Mouse (Mus musculus): Measurements from ENCODE around the gene Zfp511. TPM values are rescaled to one million over a fixed set of nuclear protein-coding genes. Genes with fewer than 3 reads are reported as not detected.

The Zfp511 gene
- polyA plus RNA-seq, 1 experiment from 2014 or later = 41.4 TPM

- Histone ChIP-seq H3K9me3 (no peaks in the 10 kb centered on the region), H3K4me2 (no peak overlapping the region), H3K9ac (replicated peaks) (no peak overlapping the region), H3K4me3 (replicated peaks) (no peak overlapping the region), H3K4me1 (replicated peaks) (no peaks in the 10 kb centered on the region), H3K27me3 (no peaks in the 10 kb centered on the region), H3K36me3 (peaks cover 80% of the 10 kb centered on the region), H3K27ac (no peak overlapping the region)
- ATAC-seq (ENCODE audit: insufficient number of reproducible peaks, insufficient read depth, low FRiP score, low TSS enrichment, low read depth) = no peak
- 90% methylated on average over 9 of the region's 9 CpGs for WGBS
These were observed 29.2 kb upstream of the Zfp511 start for GRCm38 (mm10) chr7:140006861-140007611.

DNA sequence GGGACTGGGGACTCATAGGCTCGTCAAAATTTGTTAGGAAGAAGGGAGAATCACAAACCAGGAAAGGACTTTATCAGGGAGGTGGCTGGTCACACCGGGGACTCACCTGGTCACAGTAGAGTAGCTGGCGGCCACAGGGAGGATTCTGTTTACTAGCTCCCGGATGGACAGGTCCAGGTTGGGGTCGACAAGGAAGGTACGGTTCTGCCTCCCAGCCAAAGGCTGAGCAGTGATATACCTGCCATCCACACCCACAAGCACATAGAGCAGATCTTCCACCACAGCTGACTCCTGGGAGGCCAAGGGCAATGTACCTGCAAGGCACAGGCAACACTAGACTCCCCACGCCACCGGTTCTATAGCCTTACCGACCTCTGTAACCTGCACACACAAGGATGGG, 28.4 kb upstream of the Zfp511 start:
- WGBS = 95% methylated on average over 9 of the region's 9 CpGs
- H3K27ac ChIP-seq = no peak overlapping the region
- no peak overlapping the region for H3K9ac ChIP-seq (replicated peaks)
- H3K4me1 ChIP-seq (replicated peaks) = no peaks in the 10 kb centered on the region
- H3K4me2 ChIP-seq = no peak overlapping the region
- no peaks in the 10 kb centered on the region for H3K9me3 ChIP-seq
- H3K27me3 ChIP-seq = no peaks in the 10 kb centered on the region
- ATAC-seq (ENCODE audit: insufficient number of reproducible peaks, insufficient read depth, low FRiP score, low TSS enrichment, low read depth) = no peak
- peaks cover 73% of the 10 kb centered on the region for H3K36me3 ChIP-seq
- H3K4me3 ChIP-seq (replicated peaks) = no peak overlapping the region

- H3K36me3 ChIP-seq = peaks cover 46% of the 10 kb centered on the region
- no peaks in the 10 kb centered on the region for H3K9me3 ChIP-seq
- H3K9ac ChIP-seq (replicated peaks) = no peak overlapping the region
- no peak overlapping the region for H3K27ac ChIP-seq
- H3K4me3 ChIP-seq (replicated peaks) = no peak overlapping the region
- H3K4me1 ChIP-seq (replicated peaks) = no peaks in the 10 kb centered on the region
- no peak for ATAC-seq (ENCODE audit: insufficient number of reproducible peaks, insufficient read depth, low FRiP score, low TSS enrichment, low read depth)
- H3K4me2 ChIP-seq = no peak overlapping the region
- H3K27me3 ChIP-seq = no peaks in the 10 kb centered on the region
- 96% methylated on average over 17 of the region's 17 CpGs for WGBS
These were observed 24.9 kb upstream of the Zfp511 start for GRCm38 (mm10) chr7:140011336-140011735.

GRCm38 (mm10) chr7:140031771-140032170, 4.4 kb upstream of the Zfp511 start:
- ATAC-seq (ENCODE audit: insufficient number of reproducible peaks, insufficient read depth, low FRiP score, low TSS enrichment, low read depth) = no peak
- WGBS = 94% methylated on average over 12 of the region's 12 CpGs
- no peak overlapping the region for H3K27ac ChIP-seq
- H3K9ac ChIP-seq (replicated peaks) = no peak overlapping the region
- H3K36me3 ChIP-seq = peaks cover 68% of the 10 kb centered on the region
- H3K9me3 ChIP-seq = no peaks in the 10 kb centered on the region
- H3K4me3 ChIP-seq (replicated peaks) = no peak overlapping the region
- H3K27me3 ChIP-seq = no peaks in the 10 kb centered on the region
- peaks cover 12% of the 10 kb centered on the region for H3K4me1 ChIP-seq (replicated peaks)
- no peak overlapping the region for H3K4me2 ChIP-seq

GRCm38 (mm10) chr7:140032366-140032765, 3.8 kb upstream of the Zfp511 start:
- 94% methylated on average over 10 of the region's 10 CpGs for WGBS

DNA sequence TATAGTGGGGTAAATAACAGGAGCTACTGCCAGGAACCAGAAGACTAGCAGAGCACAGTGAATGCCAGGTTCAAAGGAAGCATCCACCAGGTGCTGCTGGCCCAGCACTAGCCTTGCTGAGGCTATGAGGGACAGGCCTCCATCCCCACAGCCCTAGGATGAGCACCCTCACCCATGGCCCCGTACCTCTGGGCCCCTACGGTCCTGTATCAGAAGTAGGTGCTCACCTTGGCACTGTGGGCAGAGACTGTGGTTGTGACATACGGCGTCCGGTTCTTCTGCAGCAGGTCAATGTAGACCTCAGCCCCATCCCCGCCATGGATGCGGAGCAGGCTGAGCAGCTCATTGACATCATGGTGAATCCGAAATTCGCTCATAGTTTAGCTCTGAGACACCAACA, 2.8 kb upstream of the Zfp511 start:
- no peak for ATAC-seq (ENCODE audit: insufficient number of reproducible peaks, insufficient read depth, low FRiP score, low TSS enrichment, low read depth)
- no peak overlapping the region for H3K4me3 ChIP-seq (replicated peaks)
- no peak overlapping the region for H3K27ac ChIP-seq
- 95% methylated on average over 9 of the region's 9 CpGs for WGBS
- no peak overlapping the region for H3K9ac ChIP-seq (replicated peaks)
- no peaks in the 10 kb centered on the region for H3K9me3 ChIP-seq
- H3K27me3 ChIP-seq = no peaks in the 10 kb centered on the region
- peaks cover 63% of the 10 kb centered on the region for H3K36me3 ChIP-seq
- H3K4me2 ChIP-seq = no peak overlapping the region
- peaks cover 21% of the 10 kb centered on the region for H3K4me1 ChIP-seq (replicated peaks)

More at GRCm38 (mm10) chr7:140032366-140032765, 3.8 kb upstream of the Zfp511 start:
- Histone ChIP-seq H3K27ac (no peak overlapping the region), H3K27me3 (no peaks in the 10 kb centered on the region), H3K36me3 (peaks cover 68% of the 10 kb centered on the region), H3K9ac (replicated peaks) (no peak overlapping the region), H3K9me3 (no peaks in the 10 kb centered on the region), H3K4me1 (replicated peaks) (peaks cover 18% of the 10 kb centered on the region), H3K4me3 (replicated peaks) (no peak overlapping the region), H3K4me2 (no peak overlapping the region)
- ATAC-seq (ENCODE audit: insufficient number of reproducible peaks, insufficient read depth, low FRiP score, low TSS enrichment, low read depth) = no peak

DNA sequence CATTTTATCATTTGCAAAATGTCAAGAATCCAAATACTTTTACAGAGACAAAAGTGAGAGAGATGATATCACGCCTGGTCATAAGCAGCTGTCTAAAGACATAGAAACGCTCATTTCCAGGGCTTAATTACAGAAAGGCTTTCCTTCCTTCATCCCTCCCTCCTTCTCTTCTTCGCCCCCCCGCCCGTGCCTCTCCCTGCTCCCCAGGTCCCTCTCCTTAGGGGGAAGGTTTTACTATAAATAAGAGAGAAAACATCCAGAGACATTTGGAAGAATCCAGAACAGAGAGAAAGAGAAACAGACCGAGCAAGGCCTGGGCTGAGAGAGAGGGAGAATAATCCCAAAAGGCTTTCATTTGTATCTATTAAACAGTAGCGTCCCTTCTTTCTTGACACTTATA, 735 bp upstream of the Zfp511 start:
- 20% methylated on average over 7 of the region's 7 CpGs for whole genome bisulfite sequencing
- peak overlapping the region; percentile 77 for H3K27ac ChIP-seq
- peak overlapping the region; percentile 83 for H3K4me3 ChIP-seq (replicated peaks)
- H3K36me3 ChIP-seq = peaks cover 62% of the 10 kb centered on the region
- H3K4me1 ChIP-seq (replicated peaks) = peaks cover 21% of the 10 kb centered on the region
- ATAC-seq (ENCODE audit: insufficient number of reproducible peaks, insufficient read depth, low FRiP score, low TSS enrichment, low read depth) = no peak
- peak overlapping the region; percentile 82 for H3K9ac ChIP-seq (replicated peaks)
- H3K27me3 ChIP-seq = no peaks in the 10 kb centered on the region
- H3K4me2 ChIP-seq = peak overlapping the region; percentile 87
- H3K9me3 ChIP-seq = no peaks in the 10 kb centered on the region

GRCm38 (mm10) chr7:140037171-140037555, 972 bp downstream of the Zfp511 start:
- Histone ChIP-seq H3K4me2 (peak overlapping the region; percentile 87), H3K4me3 (replicated peaks) (peak overlapping the region; percentile 83), H3K9ac (replicated peaks) (peak overlapping the region; percentile 82; the same call in 1 of the 2 replicates), H3K27me3 (no peaks in the 10 kb centered on the region), H3K27ac (no peak overlapping the region), H3K9me3 (no peaks in the 10 kb centered on the region), H3K36me3 (peaks cover 53% of the 10 kb centered on the region), H3K4me1 (replicated peaks) (peaks cover 21% of the 10 kb centered on the region)
- 63% methylated on average over 3 of the region's 3 CpGs for WGBS
- ATAC-seq (ENCODE audit: insufficient number of reproducible peaks, insufficient read depth, low FRiP score, low TSS enrichment, low read depth) = no peak

DNA sequence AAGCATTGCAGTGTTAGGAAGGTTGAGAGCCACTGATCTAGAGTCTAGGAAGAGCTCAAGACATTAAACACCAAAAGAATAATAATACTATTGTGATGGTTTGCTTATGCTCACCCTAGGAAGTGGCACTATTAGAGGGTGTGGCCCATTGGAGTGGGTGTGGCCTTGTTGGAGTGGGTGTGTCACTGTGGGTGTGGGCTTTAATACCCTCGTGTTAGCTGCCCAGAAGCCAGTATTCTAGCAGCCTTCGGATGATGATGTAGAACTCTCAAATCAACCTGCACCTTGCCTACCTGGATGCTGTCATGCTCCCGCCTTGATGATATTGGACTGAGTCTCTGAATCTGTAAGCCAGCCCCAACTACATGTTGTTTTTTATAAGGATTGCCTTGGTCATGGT, 6.5 kb downstream of the Zfp511 start:
- Histone ChIP-seq H3K36me3 (peaks cover 31% of the 10 kb centered on the region), H3K27me3 (peaks cover 38% of the 10 kb centered on the region)
- no peak for ATAC-seq (ENCODE audit: insufficient number of reproducible peaks, insufficient read depth, low FRiP score, low TSS enrichment, low read depth)

GRCm38 (mm10) chr7:140045546-140045945, 9.4 kb downstream of the Zfp511 start:
- Histone ChIP-seq H3K9ac (replicated peaks) (no peak overlapping the region), H3K36me3 (peaks cover 7% of the 10 kb centered on the region), H3K9me3 (no peaks in the 10 kb centered on the region), H3K4me1 (replicated peaks) (peaks cover 14% of the 10 kb centered on the region; the same call in 1 of the 2 replicates), H3K27ac (no peak overlapping the region), H3K27me3 (peaks cover 65% of the 10 kb centered on the region), H3K4me3 (replicated peaks) (no peak overlapping the region), H3K4me2 (no peak overlapping the region)
- WGBS = 79% methylated on average over 4 of the region's 4 CpGs
- ATAC-seq (ENCODE audit: insufficient number of reproducible peaks, insufficient read depth, low FRiP score, low TSS enrichment, low read depth) = no peak

More for the DNA sequence above, 6.5 kb downstream of the Zfp511 start:
- Histone ChIP-seq H3K4me2 (no peak overlapping the region), H3K9me3 (no peaks in the 10 kb centered on the region), H3K4me3 (replicated peaks) (no peak overlapping the region), H3K4me1 (replicated peaks) (no peaks in the 10 kb centered on the region; the same call in 1 of the 2 replicates), H3K27ac (no peak overlapping the region), H3K9ac (replicated peaks) (no peak overlapping the region)
- WGBS = 60% methylated on average over 3 of the region's 3 CpGs

- ATAC-seq (ENCODE audit: insufficient number of reproducible peaks, insufficient read depth, low FRiP score, low TSS enrichment, low read depth) = peak; percentile 34; the same call in 1 of the 2 replicates
- Histone ChIP-seq H3K4me1 (replicated peaks) (peaks cover 14% of the 10 kb centered on the region; the same call in 1 of the 2 replicates), H3K27ac (no peak overlapping the region), H3K4me2 (peak overlapping the region; percentile 59), H3K27me3 (peaks cover 88% of the 10 kb centered on the region), H3K9ac (replicated peaks) (peak overlapping the region; percentile 40; the same call in 1 of the 2 replicates), H3K4me3 (replicated peaks) (peak overlapping the region; percentile 34), H3K36me3 (no peaks in the 10 kb centered on the region), H3K9me3 (no peaks in the 10 kb centered on the region)
- under 1% methylated on average over 33 of the region's 33 CpGs for WGBS
These were observed 11.7 kb downstream of the Zfp511 start for GRCm38 (mm10) chr7:140047811-140048311.

Data from limb, embryonic 12.5 days (tissue).